Comparison of ENCODE assay signal across 11 mouse cellular contexts in genomic region chr13:21924734-21925335, GRCm38 (mm10). TPM values are rescaled to one million over a fixed set of nuclear protein-coding genes. Genes with fewer than 3 reads are reported as not detected.
DNase-seq lines count a peak whose midpoint lies in the region; ATAC-seq and TF ChIP-seq lines count a peak whose summit lies in the region.
"Had no signal": no experiment of that assay in that cellular context is flagged by ENCODE, and none has a peak within 500 bp of the region (broad histone marks: within the 10 kb centered on the region; RNA-seq: fewer than 3 reads in every experiment).

No protein-coding gene starts in this region.

- no peak overlapping the region for H3K4me3 ChIP-seq in kidney, postnatal 0 days (replicated peaks; ENCODE audit: low read depth, low read length)
- H3K4me3 ChIP-seq in forebrain, embryonic 14.5 days (ENCODE audit: low read depth, low read length), result no peak overlapping the region
- no peak overlapping the region for H3K4me3 ChIP-seq in layer of hippocampus, adult 2 months

- no peak overlapping the region for H3K27ac ChIP-seq in kidney, postnatal 0 days
- H3K27ac ChIP-seq in forebrain, embryonic 14.5 days (ENCODE audit: low read depth, low read length), result no peak overlapping the region
- H3K27ac ChIP-seq in layer of hippocampus, adult 2 months, result no peak overlapping the region

- H3K9ac ChIP-seq in kidney, postnatal 0 days (ENCODE audit: low read depth, low read length), result no peak overlapping the region
- no peak overlapping the region for H3K9ac ChIP-seq in forebrain, embryonic 14.5 days (ENCODE audit: low read length)

- no peaks in the 10 kb centered on the region for H3K36me3 ChIP-seq in kidney, postnatal 0 days (ENCODE audit: insufficient read depth, low read length)
- H3K36me3 ChIP-seq in forebrain, embryonic 14.5 days (ENCODE audit: control insufficient read depth, insufficient read depth, low read length), result no peaks in the 10 kb centered on the region

- 14% methylated on average over 21 of the region's 21 CpGs for WGBS in kidney, postnatal 0 days
- WGBS in forebrain, embryonic 14.5 days, result 5% methylated on average over 21 of the region's 21 CpGs

- no peaks in the 10 kb centered on the region for H3K4me1 ChIP-seq in kidney, postnatal 0 days (replicated peaks; ENCODE audit: insufficient read depth, low read length)
- no peaks in the 10 kb centered on the region for H3K4me1 ChIP-seq in forebrain, embryonic 14.5 days (ENCODE audit: control insufficient read depth, insufficient read depth, low read length)

- no peak for DNase-seq in kidney, postnatal 0 days (ENCODE audit: low spot score)
- DNase-seq in kidney, adult 9 months, result no peak
- DNase-seq in R1 (ENCODE audit: low read depth, low spot score), result peak; percentile 98
- DNase-seq in forebrain, embryonic 14.5 days (ENCODE audit: low spot score), result no peak
- peak; percentile 78 for DNase-seq in mesoderm, embryonic 11.5 days (ENCODE audit: low read depth, low spot score)
- no peak for DNase-seq in layer of hippocampus, adult 2 months (ENCODE audit: low spot score in 2 of 2)
- DNase-seq in frontal cortex, postnatal 25 days (ENCODE audit: low spot score in 2 of 2), result no peak
- no peak for DNase-seq in kidney, adult 11 months
- DNase-seq: adrenal gland, postnatal 14 days; midbrain, embryonic 14.5 days had no signal

- TF ChIP-seq CTCF in kidney, postnatal 0 days (IDR thresholded peaks at IDR 0.05; ENCODE audit: low read depth), result no peak
- no peak for TF ChIP-seq CTCF in layer of hippocampus, adult 2 months (conservative IDR thresholded peaks at IDR 0.05)

- ATAC-seq in kidney, postnatal 0 days (replicated peaks; ENCODE audit: low FRiP score, low read depth), result no peak
- no peak for ATAC-seq in forebrain, embryonic 14.5 days

- peak overlapping the region; percentile 24; the same call in 1 of the 2 replicates for H3K4me2 ChIP-seq in kidney, postnatal 0 days (ENCODE audit: low read length)
- 0 out of 2 replicates have a peak overlapping the region, but pooled peaks have one; percentile 1 for H3K4me2 ChIP-seq in forebrain, embryonic 14.5 days (ENCODE audit: low read length)

- no peaks in the 10 kb centered on the region for H3K9me3 ChIP-seq in kidney, postnatal 0 days (replicated peaks; ENCODE audit: low read length)
- no peaks in the 10 kb centered on the region for H3K9me3 ChIP-seq in forebrain, embryonic 14.5 days (replicated peaks; ENCODE audit: control insufficient read depth, low read length)

- no peaks in the 10 kb centered on the region for H3K27me3 ChIP-seq in kidney, postnatal 0 days (ENCODE audit: insufficient read depth, low read length)
- no peaks in the 10 kb centered on the region for H3K27me3 ChIP-seq in forebrain, embryonic 14.5 days (replicated peaks; ENCODE audit: control insufficient read depth, insufficient read depth, low read length)

RNA-seq across cellular contexts. Expression of gene Zfp184, which starts 20.1 kb away (rescaled TPM):
- polyA plus RNA-seq in kidney, postnatal 0 days (2015; fragmentation: Nextera tagmentation; extraction: Ambion mirVana), result 8.5 and 9.6 TPM in 2 replicates
- polyA plus RNA-seq in forebrain, embryonic 14.5 days (2014; fragmentation: Nextera tagmentation; extraction: Ambion mirVana), result 28.3 and 34.9 TPM in 2 replicates
- total RNA-seq in layer of hippocampus, adult 2 months (2021), result 1 to 10 TPM; 3.5 to 4.6 TPM

RNA-seq across cellular contexts. Expression of gene Pom121l2, which starts 56.2 kb away (rescaled TPM):
- not detected in 2 replicates for polyA plus RNA-seq in kidney, postnatal 0 days (2015; fragmentation: Nextera tagmentation; extraction: Ambion mirVana)
- polyA plus RNA-seq in forebrain, embryonic 14.5 days (2014; fragmentation: Nextera tagmentation; extraction: Ambion mirVana), result 0.14 TPM in 1 of 2 replicates, not detected in the other
- total RNA-seq in layer of hippocampus, adult 2 months (2021), result under 1 TPM in 1 of 2 experiments, not detected in 1; 0.18 TPM
- total RNA-seq: adrenal gland, postnatal 14 days had no signal
- polyA plus RNA-seq: heart, postnatal 0 days; midbrain, embryonic 14.5 days had no signal

Comparison
In these comparisons a context has a peak if more than half of its experiments do, and no peak if none do; other contexts are left out.
1. DNase-seq: peak in R1 (single experiment) and mesoderm, embryonic 11.5 days (single experiment); none in kidney, postnatal 0 days (single experiment), kidney, adult 9 months (single experiment), forebrain, embryonic 14.5 days (single experiment), layer of hippocampus, adult 2 months (0 of 2), frontal cortex, postnatal 25 days (0 of 2) and kidney, adult 11 months (single experiment).